Mouse (Mus musculus) forebrain, embryonic 13.5 days (tissue): ENCODE results near the gene Pigu. TPM values are rescaled to one million over a fixed set of nuclear protein-coding genes. Genes with fewer than 3 reads are reported as not detected.

Experiments
- ATAC-seq: fragments of 200-750 bp; cut with Nextera tagmentation; 2 replicates; pipeline ENCODE4 v1.8.0; 2017
- H3K27ac ChIP-seq: fragments of 300-500 bp; sonication (generic); 2 replicates; pipeline ENCODE4 v1.5.1; 2015; ENCODE audit warnings: inconsistent platforms, mild to moderate bottlenecking, moderate library complexity
- H3K27me3 ChIP-seq: fragments of 300-500 bp; sonication (generic); 2 replicates; pipeline ENCODE4 v1.6.1; 2015; ENCODE audit warnings: mild to moderate bottlenecking, inconsistent platforms
- H3K36me3 ChIP-seq: fragments of 300-500 bp; sonication (generic); 2 replicates; pipeline ENCODE4 v1.6.1; 2015; ENCODE audit warnings: mild to moderate bottlenecking, inconsistent platforms; ENCODE audit not compliant: poor library complexity, severe bottlenecking
- H3K4me1 ChIP-seq: fragments of 300-500 bp; sonication (generic); 2 replicates; pipeline ENCODE4 v1.6.1; 2015; ENCODE audit warnings: inconsistent platforms
- H3K4me2 ChIP-seq: fragments of 300-500 bp; sonication (generic); 2 replicates; pipeline ENCODE4 v1.6.1; 2015; ENCODE audit warnings: inconsistent platforms, mild to moderate bottlenecking, moderate library complexity
- H3K4me3 ChIP-seq: fragments of 300-500 bp; sonication (generic); 2 replicates; pipeline ENCODE4 v1.5.1; 2015; ENCODE audit warnings: mild to moderate bottlenecking, inconsistent platforms
- H3K9ac ChIP-seq: fragments of 300-500 bp; sonication (generic); 2 replicates; pipeline ENCODE4 v1.6.1; 2015; ENCODE audit warnings: mild to moderate bottlenecking, inconsistent platforms
- H3K9me3 ChIP-seq: fragments of 300-500 bp; sonication (generic); replicated peaks from 2 replicates; pipeline ENCODE4 v1.6.1; 2016; ENCODE audit warnings: inconsistent platforms
- WGBS: fragments of 180-500 bp; shearing (Covaris S2); methylation state at CpG from one replicate; pipeline ENCODE4 v1.1.7; 2015; 5-methylcytosine and 5-hydroxymethylcytosine counted together
- microRNA counts: library from miRNA; unstranded; fragments of <30 nt; microRNA quantifications from one replicate; lab custom pipeline; 2016
- microRNA-seq: library from miRNA; unstranded; fragments of <30 nt; microRNA quantifications from one replicate; pipeline ENCODE4, GENCODE M21; 2016
- polyA plus RNA-seq: library from polyadenylated mRNA; unstranded; fragments of >200 nt; fragmentation: Nextera tagmentation; extraction: Ambion mirVana; gene quantifications from 2 replicates; pipeline ENCODE4 v1.2.1, GENCODE M21; 2015

Gene Pigu
- polyA plus RNA-seq, 1 experiment from 2014 or later: 44.6 TPM

DNA sequence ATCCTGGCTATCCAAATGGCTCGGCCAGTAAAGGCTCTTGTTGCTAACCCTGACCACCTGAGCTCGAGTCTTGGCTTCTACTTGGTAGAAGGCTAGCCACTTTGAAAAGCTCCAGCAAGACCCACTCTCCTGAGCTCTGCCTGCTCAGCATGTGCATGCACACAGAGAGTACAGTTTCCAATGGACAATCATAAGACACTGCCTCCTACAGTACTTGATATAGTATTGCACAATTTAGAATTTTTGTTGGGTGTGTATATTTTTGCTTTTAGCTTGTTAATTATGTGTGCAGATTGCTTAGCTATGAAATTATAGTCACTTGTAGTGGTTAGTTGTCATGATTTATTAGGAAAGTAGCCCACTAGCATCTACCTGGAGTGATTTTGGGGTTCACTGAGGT is 108.5 kb downstream of the Pigu start:
- no peak for ATAC-seq
- WGBS: 82% methylated on average over 2 of the region's 2 CpGs
- no peak overlapping the region for H3K4me2 ChIP-seq
- H3K27me3 ChIP-seq: no peaks in the 10 kb centered on the region
- H3K9ac ChIP-seq: no peak overlapping the region
- H3K36me3 ChIP-seq: peaks cover 81% of the 10 kb centered on the region
- no peak overlapping the region for H3K27ac ChIP-seq
- no peak overlapping the region for H3K4me3 ChIP-seq
- no peaks in the 10 kb centered on the region for H3K9me3 ChIP-seq
- H3K4me1 ChIP-seq: no peaks in the 10 kb centered on the region

DNA sequence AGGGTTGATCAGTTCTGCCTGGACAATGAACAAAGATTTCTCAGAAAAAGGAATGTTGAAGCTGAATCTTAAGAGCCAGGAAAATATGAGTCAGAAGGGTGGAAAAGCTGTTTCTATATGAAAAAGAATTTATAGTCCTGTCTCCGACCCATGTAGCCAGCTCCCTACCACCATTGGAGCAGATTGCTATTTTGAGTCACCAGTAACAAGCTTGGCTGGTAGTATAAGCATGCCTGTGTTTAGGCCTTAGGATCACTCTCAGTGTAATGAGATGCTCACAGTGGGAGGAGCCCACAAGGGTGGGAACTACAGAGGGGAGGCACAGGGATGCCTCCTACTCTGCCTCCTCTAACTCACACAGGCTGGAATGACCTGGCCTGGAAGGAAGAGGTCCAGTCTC is 109.0 kb downstream of the Pigu start:
- no peaks in the 10 kb centered on the region for H3K27me3 ChIP-seq
- no peaks in the 10 kb centered on the region for H3K4me1 ChIP-seq
- ATAC-seq: no peak
- WGBS: 97% methylated on average over 1 of the region's 1 CpGs
- H3K9me3 ChIP-seq: no peaks in the 10 kb centered on the region
- no peak overlapping the region for H3K4me3 ChIP-seq
- H3K27ac ChIP-seq: no peak overlapping the region
- peaks cover 86% of the 10 kb centered on the region for H3K36me3 ChIP-seq
- no peak overlapping the region for H3K4me2 ChIP-seq
- no peak overlapping the region for H3K9ac ChIP-seq

DNA sequence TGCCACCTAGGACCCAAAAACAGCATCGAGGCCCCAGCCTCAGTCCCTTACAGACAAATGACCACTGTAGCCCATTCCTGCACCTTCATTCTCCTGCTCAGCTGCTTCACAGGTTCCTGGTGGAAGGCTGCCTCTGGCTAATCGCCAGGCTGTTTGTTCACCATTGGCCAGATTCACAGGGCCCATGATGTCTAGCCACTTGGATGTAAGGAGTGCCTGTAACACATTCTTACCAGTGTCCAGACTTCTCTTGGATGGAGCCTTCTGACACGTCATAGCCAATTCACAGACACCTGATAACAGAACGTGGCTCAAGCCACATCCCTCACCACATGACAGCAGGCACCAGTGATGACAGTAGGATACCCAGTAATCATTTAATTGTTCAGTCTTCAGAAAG is 111.0 kb downstream of the Pigu start:
- Histone ChIP-seq H3K9ac (no peak overlapping the region), H3K9me3 (no peaks in the 10 kb centered on the region), H3K36me3 (peaks cover 93% of the 10 kb centered on the region), H3K4me3 (no peak overlapping the region), H3K4me2 (no peak overlapping the region), H3K27ac (no peak overlapping the region), H3K27me3 (no peaks in the 10 kb centered on the region), H3K4me1 (no peaks in the 10 kb centered on the region)
- WGBS: 90% methylated on average over 4 of the region's 4 CpGs
- no peak for ATAC-seq

DNA sequence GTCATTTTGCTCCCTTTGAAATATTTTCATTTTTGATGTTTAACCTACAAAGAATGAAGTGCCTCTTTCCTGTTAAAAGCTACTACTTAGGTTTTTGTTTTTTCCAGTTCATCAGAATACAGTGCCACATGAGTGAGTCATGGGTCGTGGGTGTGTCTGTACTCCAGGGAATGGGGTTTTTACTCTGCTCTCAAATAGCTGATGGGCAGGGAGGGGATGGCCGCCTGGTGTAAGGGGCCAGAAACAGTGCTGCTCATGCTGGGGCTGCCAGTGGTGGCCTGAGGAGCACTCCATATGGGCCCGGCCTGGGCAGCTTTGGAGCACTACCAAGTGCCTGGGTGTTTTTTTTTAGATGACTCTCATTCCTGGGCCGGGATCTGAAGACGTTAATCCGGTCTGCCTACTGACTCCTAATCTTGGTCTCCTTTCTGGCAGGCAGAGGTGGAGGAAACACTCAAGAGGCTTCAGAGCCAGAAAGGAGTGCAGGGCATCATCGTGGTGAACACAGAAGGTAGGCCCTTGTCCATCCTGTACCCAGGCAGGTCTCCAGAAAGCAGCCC is 114.9 kb downstream of the Pigu start:
- peaks cover 20% of the 10 kb centered on the region for H3K4me1 ChIP-seq
- no peak overlapping the region for H3K9ac ChIP-seq
- H3K27ac ChIP-seq: no peak overlapping the region
- no peak for ATAC-seq
- H3K4me2 ChIP-seq: no peak overlapping the region
- H3K27me3 ChIP-seq: no peaks in the 10 kb centered on the region
- no peaks in the 10 kb centered on the region for H3K9me3 ChIP-seq
- peaks cover 60% of the 10 kb centered on the region for H3K36me3 ChIP-seq
- WGBS: 84% methylated on average over 7 of the region's 7 CpGs
- H3K4me3 ChIP-seq: no peak overlapping the region

DNA sequence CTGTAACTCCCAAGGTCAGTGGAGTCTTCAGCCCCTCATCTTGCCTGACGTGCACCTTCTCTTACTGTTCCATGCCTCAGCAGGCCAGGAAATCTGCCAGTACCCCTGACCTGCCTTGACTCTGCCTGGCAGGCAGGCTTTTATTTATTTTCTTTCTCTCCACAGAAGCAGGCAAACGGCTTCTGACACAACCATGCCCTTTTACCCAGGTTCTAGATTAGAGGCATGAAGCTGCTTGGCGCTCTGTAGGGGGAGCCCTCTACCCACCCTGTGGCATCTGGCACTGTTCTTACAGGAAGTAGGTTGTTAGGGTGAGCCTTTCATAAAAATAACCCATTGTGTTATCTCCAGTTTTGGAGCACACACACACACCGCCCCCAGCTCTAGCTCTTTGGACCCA is 116.3 kb downstream of the Pigu start:
- Histone ChIP-seq H3K4me2 (no peak overlapping the region), H3K27ac (no peak overlapping the region), H3K9me3 (no peaks in the 10 kb centered on the region), H3K4me3 (no peak overlapping the region), H3K4me1 (peaks cover 23% of the 10 kb centered on the region), H3K9ac (no peak overlapping the region), H3K27me3 (no peaks in the 10 kb centered on the region), H3K36me3 (peaks cover 47% of the 10 kb centered on the region)
- ATAC-seq: no peak
- WGBS: 90% methylated on average over 4 of the region's 4 CpGs

DNA sequence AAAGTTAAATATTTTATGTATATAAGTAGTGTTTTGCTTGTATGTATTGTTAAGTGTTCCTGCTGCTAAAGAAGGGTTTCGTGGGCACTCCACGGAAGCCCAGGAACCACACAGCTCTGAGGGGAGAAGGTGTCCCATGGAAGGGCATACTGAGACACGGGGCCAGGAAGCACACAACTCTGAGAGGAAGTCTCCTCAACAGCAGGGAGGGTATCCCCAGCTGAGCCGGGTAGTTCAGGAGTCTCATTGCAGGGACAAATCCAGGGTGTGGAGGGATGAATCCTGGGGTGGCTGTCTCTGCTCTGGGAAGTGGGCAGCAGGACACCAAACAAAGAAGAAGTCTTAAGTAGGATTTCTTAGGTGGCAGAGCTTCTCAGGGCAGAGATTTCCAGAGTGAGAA is 120.0 kb downstream of the Pigu start:
- 19% methylated on average over 4 of the region's 4 CpGs for WGBS
- no peak for ATAC-seq
- Histone ChIP-seq H3K27ac (no peak overlapping the region), H3K4me1 (peaks cover 30% of the 10 kb centered on the region), H3K36me3 (peaks cover 11% of the 10 kb centered on the region; the same call in 1 of the 2 replicates), H3K9me3 (no peaks in the 10 kb centered on the region), H3K9ac (peak overlapping the region; percentile 90), H3K4me3 (peak overlapping the region; percentile 90), H3K4me2 (peak overlapping the region; percentile 95), H3K27me3 (no peaks in the 10 kb centered on the region)

DNA sequence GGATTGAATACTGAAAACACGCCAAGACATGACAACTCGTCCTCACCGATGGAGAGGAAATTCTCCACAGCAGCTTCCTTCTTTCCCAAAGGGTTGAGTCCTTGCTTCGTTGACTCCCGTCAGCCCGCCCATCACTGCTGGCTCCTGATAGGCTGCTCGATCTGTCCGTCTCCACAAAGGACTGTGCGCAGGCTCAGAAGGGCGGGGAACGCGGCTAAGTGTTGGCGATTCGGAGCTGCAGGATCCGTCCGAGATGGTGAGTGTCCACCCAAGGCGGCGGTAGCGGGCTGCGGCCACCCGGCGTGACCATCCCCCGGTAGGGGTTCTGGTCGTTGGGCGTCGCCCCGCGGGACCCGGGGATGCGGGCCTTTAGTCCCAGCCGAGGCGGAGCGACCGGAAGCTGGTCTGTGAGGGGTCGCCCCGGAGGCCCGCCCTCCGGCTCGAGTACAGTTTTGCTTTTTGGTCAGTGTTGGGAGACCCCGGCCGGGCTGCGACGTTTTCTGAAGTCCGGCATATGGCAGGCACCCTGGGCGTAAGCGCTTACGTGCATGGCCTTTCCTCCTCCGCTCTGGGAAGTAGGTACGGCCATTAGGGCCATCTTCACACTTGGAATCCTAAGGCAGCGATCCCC is 120.8 kb downstream of the Pigu start, which contains the start of gene Dynlrb1:
Gene Dynlrb1, plus strand, starts transcription at position 172 of the 631 bp plus-strand sequence.
- H3K4me2 ChIP-seq: peak within 1 kb of the TSS; percentile 95
- no peaks in the 10 kb centered on the region for H3K9me3 ChIP-seq
- H3K27me3 ChIP-seq: no peaks in the 10 kb centered on the region
- peak; percentile 100 for ATAC-seq
- peaks cover 8% of the 10 kb centered on the region; the same call in 1 of the 2 replicates for H3K36me3 ChIP-seq
- H3K9ac ChIP-seq: peak within 1 kb of the TSS; percentile 90
- WGBS: 0% methylated on average over 50 of the region's 50 CpGs
- peak within 1 kb of the TSS; percentile 87 for H3K27ac ChIP-seq
- peaks cover 30% of the 10 kb centered on the region for H3K4me1 ChIP-seq
- peak within 1 kb of the TSS; percentile 90 for H3K4me3 ChIP-seq

DNA sequence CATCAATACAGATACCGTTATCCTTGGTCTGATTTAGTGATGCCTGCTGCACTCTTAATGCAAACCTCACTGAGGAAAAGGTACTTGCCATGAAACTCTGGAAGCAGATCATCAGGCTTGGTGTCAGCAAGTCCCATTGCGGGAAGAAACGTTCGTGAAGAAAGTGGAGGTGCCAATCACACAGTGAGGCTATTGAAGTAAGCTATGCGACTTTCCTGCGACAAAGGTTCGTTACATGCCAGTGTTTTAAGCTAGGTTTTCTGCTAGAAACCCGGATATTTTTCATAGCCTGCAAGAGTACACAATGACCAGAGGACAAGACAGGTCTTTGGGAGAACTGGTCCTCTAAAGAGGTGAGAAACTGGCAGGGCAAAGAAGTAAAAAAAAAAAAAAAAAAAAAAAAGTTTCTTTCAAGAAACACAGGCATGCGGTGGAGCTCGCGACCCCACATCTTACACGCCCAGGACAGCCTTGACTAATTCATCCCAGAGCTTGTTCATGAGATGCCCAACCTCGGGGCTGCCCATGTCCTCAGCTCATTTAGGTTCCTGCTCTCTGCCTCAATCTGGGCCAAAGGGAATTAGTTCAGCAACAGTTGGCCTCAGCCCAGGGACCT is 121.4 kb downstream of the Pigu start:
- Histone ChIP-seq H3K27me3 (no peaks in the 10 kb centered on the region), H3K9me3 (no peaks in the 10 kb centered on the region), H3K4me1 (peaks cover 30% of the 10 kb centered on the region), H3K36me3 (0 out of 2 replicates have a peak, but pooled peaks cover 2% of the 10 kb centered on the region), H3K9ac (peak overlapping the region; percentile 90), H3K4me2 (peak overlapping the region; percentile 95), H3K27ac (peak overlapping the region; percentile 87), H3K4me3 (peak overlapping the region; percentile 90)
- ATAC-seq: peak; percentile 92
- WGBS: 4% methylated on average over 13 of the region's 13 CpGs

MicroRNA genes within 50 kb of the gene (microRNA counts, 519-probe panel; counts per million panel counts)
- microRNA mmu-miR-695 (lab: Ali Mortazavi, UCI): 177 counts per million, percentile 53 among the panel's probes with 10 or more counts

Small RNAs within 50 kb of the gene (microRNA-seq; reads per million reads assigned to microRNA genes)
- not detected for gene Mir695

Other genes with a start within 250 kb of the Pigu start
- gene Itch, start 223.9 kb downstream of the Pigu start, polyA plus RNA-seq: 53.2 and 56.8 TPM in 2 replicates
- gene Dynlrb1, start 120.9 kb downstream of the Pigu start, polyA plus RNA-seq: 608 and 639 TPM in 2 replicates
- 209 and 234 TPM in 2 replicates for gene Map1lc3a, start 81.1 kb downstream of the Pigu start, polyA plus RNA-seq
- gene Trp53inp2, start 23.6 kb upstream of the Pigu start, polyA plus RNA-seq: 72.3 and 72.8 TPM in 2 replicates
- 29.6 and 30.5 TPM in 2 replicates for gene Ncoa6, start 116.5 kb upstream of the Pigu start, polyA plus RNA-seq
- 19.0 and 22.8 TPM in 2 replicates for gene Acss2, start 160.5 kb upstream of the Pigu start, polyA plus RNA-seq
- gene Ggt7, start 160.8 kb upstream of the Pigu start, polyA plus RNA-seq: 33.7 and 39.4 TPM in 2 replicates
- 16.7 and 18.7 TPM in 2 replicates for gene Gss, start 235.4 kb upstream of the Pigu start, polyA plus RNA-seq